Mouse (Mus musculus) heart, adult 8-10 months (tissue): ENCODE measurements at regions not wholly inside any gene's neighbourhood (a gene's known extent, or its start where the extent isn't known, plus 50 kb on each side); places are given as distances from the start of the nearest gene placed in this dataset.
"Not testable (repeated sequence)": the region's sequence is repeated elsewhere in the genome, so short reads cannot be mapped to it uniquely, and the experiment has no call there.

Experiments
- DNase-seq: peaks from one replicate; pipeline ENCODE4 v3.0.0; 2022; ENCODE audit warnings: low spot score

- peak; percentile 7 for DNase-seq
Measured at GRCm38 (mm10) chr4:49958275-49958674, 112.7 kb upstream of the Grin3a start.

GRCm38 (mm10) chr4:49956855-49957254, 111.3 kb upstream of the Grin3a start:
- no peak for DNase-seq

- no peak for DNase-seq
Measured at GRCm38 (mm10) chr4:49946306-49946705, 100.8 kb upstream of the Grin3a start.

DNA sequence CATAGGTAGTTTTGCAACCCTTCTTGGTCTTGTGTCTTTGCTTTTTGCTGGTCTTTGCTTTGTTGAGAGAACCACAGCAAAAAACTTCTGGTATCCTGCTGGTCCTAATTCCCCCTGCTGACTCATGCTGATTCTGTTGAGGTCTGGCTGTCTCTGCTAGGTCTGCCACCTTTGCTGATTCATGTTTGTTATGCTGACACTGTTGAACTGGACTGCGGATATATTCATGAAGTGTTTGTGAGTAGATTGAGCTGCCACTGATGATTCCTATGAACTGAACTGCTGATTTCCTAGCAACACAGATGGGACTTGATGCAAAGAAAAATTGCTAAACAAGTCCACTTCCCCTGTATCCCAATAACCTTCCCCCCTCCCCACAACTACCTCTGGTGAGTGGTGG, 91.9 kb upstream of the Grin3a start:
- DNase-seq, result no peak

- not testable (repeated sequence) for DNase-seq
Measured at GRCm38 (mm10) chr4:49929636-49930035, 84.1 kb upstream of the Grin3a start.

GRCm38 (mm10) chr4:49927045-49927444, 81.5 kb upstream of the Grin3a start:
- no peak for DNase-seq

DNA sequence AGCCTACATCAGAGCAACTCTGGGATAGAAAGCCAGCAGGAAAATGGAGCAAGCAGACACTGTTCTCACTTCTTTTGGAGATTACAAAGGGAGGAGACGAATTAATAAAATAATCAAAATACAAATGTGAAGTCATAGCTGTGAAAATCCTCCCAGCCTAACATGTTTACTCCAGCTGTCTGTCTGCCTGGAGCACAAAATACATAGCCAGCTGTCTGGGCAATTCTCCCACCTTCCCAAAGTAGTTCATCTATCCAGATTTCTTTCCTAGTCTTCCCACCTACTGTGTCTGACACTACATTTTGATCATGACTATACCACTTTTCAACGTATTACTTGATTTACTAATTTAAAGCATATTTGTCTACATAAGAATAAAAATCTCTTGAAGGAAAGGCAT, 68.7 kb upstream of the Grin3a start:
- DNase-seq, result peak; percentile 7

DNA sequence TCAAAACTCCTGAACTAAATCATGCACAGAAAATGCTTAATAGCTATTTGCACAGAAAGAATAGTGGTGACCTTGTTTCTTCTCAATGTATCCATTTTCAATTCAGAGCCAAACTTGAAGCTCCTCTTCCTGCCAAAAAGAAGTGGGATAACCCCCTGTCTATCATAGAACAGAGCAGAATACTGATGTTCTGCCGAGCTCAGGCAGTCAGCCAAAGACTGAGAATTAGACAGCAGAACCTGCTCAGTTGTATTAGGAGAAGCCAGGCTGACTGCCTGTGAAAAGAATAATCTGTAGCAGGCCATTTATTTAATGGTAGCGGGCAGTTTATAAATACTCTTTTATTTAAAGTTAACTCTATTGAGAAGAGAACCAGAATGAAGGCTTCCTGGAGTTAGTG, 68.1 kb upstream of the Grin3a start:
- DNase-seq, result peak; percentile 9
